Mouse (Mus musculus) thymus, postnatal 0 days (tissue): Measurements from ENCODE around the gene Nppc. TPM values are rescaled to one million over a fixed set of nuclear protein-coding genes. Genes with fewer than 3 reads are reported as not detected.

Experiments used
- microRNA-seq: library from miRNA; unstranded; fragments of <30 nt; microRNA quantifications from one replicate; pipeline ENCODE4, GENCODE M21; 2016; ENCODE audit warnings: borderline number of aligned reads
- polyA plus RNA-seq: library from polyadenylated mRNA; unstranded; fragments of >200 nt; fragmentation: Nextera tagmentation; extraction: Ambion mirVana; gene quantifications from 2 replicates; pipeline ENCODE4 v1.2.1, GENCODE M21; 2015

Gene Nppc
- polyA plus RNA-seq, 1 experiment from 2014 or later: 1.1 TPM

Small RNA genes within 50 kb of the gene (microRNA-seq; reads per million reads assigned to microRNA genes)
- not detected for gene Gm22955

Other genes starting within 250 kb of the Nppc start
- gene Nmur1, start 244.3 kb downstream of the Nppc start, polyA plus RNA-seq: 0.17 TPM in 1 of 2 replicates, not detected in the other
- 0.08 TPM in 1 of 2 replicates, not detected in the other for gene Tex44, start 244.2 kb downstream of the Nppc start, polyA plus RNA-seq
- 3,795 and 4,477 TPM in 2 replicates for gene Ptma, start 143.8 kb downstream of the Nppc start, polyA plus RNA-seq
- gene Pde6d, start 87.9 kb downstream of the Nppc start, polyA plus RNA-seq: 52.2 and 55.4 TPM in 2 replicates
- gene Cops7b, start 87.7 kb downstream of the Nppc start, polyA plus RNA-seq: 35.2 and 36.5 TPM in 2 replicates
- 21.5 and 23.5 TPM in 2 replicates for gene Dis3l2, start 33.2 kb upstream of the Nppc start, polyA plus RNA-seq